Mouse (Mus musculus): Measurements from ENCODE around the gene Anapc15-ps. TPM values are rescaled to one million over a fixed set of nuclear protein-coding genes. Genes with fewer than 3 reads are reported as not detected.

Anapc15-ps gene
- polyA plus RNA-seq, 1 experiment from 2014 or later = not detected

- no peaks in the 10 kb centered on the region for H3K27me3 ChIP-seq (ENCODE audit: control insufficient read depth, insufficient read depth, low read length)
- no peak overlapping the region for H3K27ac ChIP-seq (replicated peaks; ENCODE audit: low read depth, low read length)
- H3K9ac ChIP-seq (ENCODE audit: low read length) = no peak overlapping the region
- DNase-seq (ENCODE audit: low spot score) = no peak
- no peak for ATAC-seq (ENCODE audit: insufficient number of reproducible peaks, low FRiP score, low TSS enrichment, low read depth)
- H3K4me2 ChIP-seq (ENCODE audit: low read depth, severe bottlenecking) = no peak overlapping the region
- WGBS = 91% methylated on average over 6 of the region's 6 CpGs
- no peak overlapping the region for H3K4me3 ChIP-seq (ENCODE audit: low read depth, low read length)
- no peaks in the 10 kb centered on the region for H3K36me3 ChIP-seq (ENCODE audit: control insufficient read depth, insufficient read depth, low read length)
- H3K9me3 ChIP-seq (ENCODE audit: control insufficient read depth, low read length) = no peaks in the 10 kb centered on the region
- no peaks in the 10 kb centered on the region for H3K4me1 ChIP-seq (ENCODE audit: control insufficient read depth, insufficient read depth, low read length)
Observed at GRCm38 (mm10) chr10:95627381-95627780, 45.9 kb downstream of the Anapc15-ps start.

- Histone ChIP-seq H3K9ac (ENCODE audit: low read length) (no peak overlapping the region), H3K4me3 (ENCODE audit: low read depth, low read length) (no peak overlapping the region), H3K27ac (replicated peaks; ENCODE audit: low read depth, low read length) (no peak overlapping the region), H3K4me2 (ENCODE audit: low read depth, severe bottlenecking) (no peak overlapping the region), H3K27me3 (ENCODE audit: control insufficient read depth, insufficient read depth, low read length) (no peaks in the 10 kb centered on the region), H3K4me1 (ENCODE audit: control insufficient read depth, insufficient read depth, low read length) (no peaks in the 10 kb centered on the region), H3K36me3 (ENCODE audit: control insufficient read depth, insufficient read depth, low read length) (no peaks in the 10 kb centered on the region), H3K9me3 (ENCODE audit: control insufficient read depth, low read length) (no peaks in the 10 kb centered on the region)
- WGBS = 84% methylated on average over 6 of the region's 6 CpGs
- DNase-seq (ENCODE audit: low spot score) = no peak
- no peak for ATAC-seq (ENCODE audit: insufficient number of reproducible peaks, low FRiP score, low TSS enrichment, low read depth)
Observed at GRCm38 (mm10) chr10:95625300-95625699, 48.0 kb downstream of the Anapc15-ps start.

GRCm38 (mm10) chr10:95624007-95624406 lies 49.2 kb downstream of the Anapc15-ps start:
- Histone ChIP-seq H3K4me2 (ENCODE audit: low read depth, severe bottlenecking) (no peak overlapping the region), H3K9ac (ENCODE audit: low read length) (no peak overlapping the region), H3K4me3 (ENCODE audit: low read depth, low read length) (no peak overlapping the region), H3K27me3 (ENCODE audit: control insufficient read depth, insufficient read depth, low read length) (no peaks in the 10 kb centered on the region), H3K27ac (replicated peaks; ENCODE audit: low read depth, low read length) (no peak overlapping the region), H3K9me3 (ENCODE audit: control insufficient read depth, low read length) (no peaks in the 10 kb centered on the region), H3K36me3 (ENCODE audit: control insufficient read depth, insufficient read depth, low read length) (no peaks in the 10 kb centered on the region), H3K4me1 (ENCODE audit: control insufficient read depth, insufficient read depth, low read length) (no peaks in the 10 kb centered on the region)
- ATAC-seq (ENCODE audit: insufficient number of reproducible peaks, low FRiP score, low TSS enrichment, low read depth) (no peak), DNase-seq (ENCODE audit: low spot score) (no peak)
- 74% methylated on average over 5 of the region's 5 CpGs for WGBS

GRCm38 (mm10) chr10:95623518-95623905 lies 49.7 kb downstream of the Anapc15-ps start:
- WGBS = 79% methylated on average over 4 of the region's 4 CpGs
- Histone ChIP-seq H3K27ac (replicated peaks; ENCODE audit: low read depth, low read length) (no peak overlapping the region), H3K4me3 (ENCODE audit: low read depth, low read length) (no peak overlapping the region), H3K4me1 (ENCODE audit: control insufficient read depth, insufficient read depth, low read length) (no peaks in the 10 kb centered on the region), H3K4me2 (ENCODE audit: low read depth, severe bottlenecking) (no peak overlapping the region), H3K27me3 (ENCODE audit: control insufficient read depth, insufficient read depth, low read length) (no peaks in the 10 kb centered on the region), H3K36me3 (ENCODE audit: control insufficient read depth, insufficient read depth, low read length) (no peaks in the 10 kb centered on the region), H3K9ac (ENCODE audit: low read length) (no peak overlapping the region), H3K9me3 (ENCODE audit: control insufficient read depth, low read length) (no peaks in the 10 kb centered on the region)
- no peak for ATAC-seq (ENCODE audit: insufficient number of reproducible peaks, low FRiP score, low TSS enrichment, low read depth)
- DNase-seq (ENCODE audit: low spot score) = no peak

Other genes with a start within 250 kb of the Anapc15-ps start
- gene Mrpl42, start 171.5 kb downstream of the Anapc15-ps start, polyA plus RNA-seq (2014; fragmentation: Nextera tagmentation; extraction: Ambion mirVana) = 329 and 334 TPM in 2 replicates
- gene Ube2n, start 158.3 kb downstream of the Anapc15-ps start, polyA plus RNA-seq (2014; fragmentation: Nextera tagmentation; extraction: Ambion mirVana) = 424 and 436 TPM in 2 replicates
- gene Nudt4, start 109.3 kb downstream of the Anapc15-ps start, polyA plus RNA-seq (2014; fragmentation: Nextera tagmentation; extraction: Ambion mirVana) = 99.7 and 106 TPM in 2 replicates
- gene Gm33543, start 169.5 kb upstream of the Anapc15-ps start, polyA plus RNA-seq (2014; fragmentation: Nextera tagmentation; extraction: Ambion mirVana) = 0.21 TPM in 1 of 2 replicates, not detected in the other

All from limb, embryonic 11.5 days (tissue).